Mouse (Mus musculus): ENCODE measurements at regions not wholly inside any gene's neighbourhood (a gene's known extent, or its start where the extent isn't known, plus 50 kb on each side); places are given as distances from the start of the nearest gene placed in this dataset.

DNA sequence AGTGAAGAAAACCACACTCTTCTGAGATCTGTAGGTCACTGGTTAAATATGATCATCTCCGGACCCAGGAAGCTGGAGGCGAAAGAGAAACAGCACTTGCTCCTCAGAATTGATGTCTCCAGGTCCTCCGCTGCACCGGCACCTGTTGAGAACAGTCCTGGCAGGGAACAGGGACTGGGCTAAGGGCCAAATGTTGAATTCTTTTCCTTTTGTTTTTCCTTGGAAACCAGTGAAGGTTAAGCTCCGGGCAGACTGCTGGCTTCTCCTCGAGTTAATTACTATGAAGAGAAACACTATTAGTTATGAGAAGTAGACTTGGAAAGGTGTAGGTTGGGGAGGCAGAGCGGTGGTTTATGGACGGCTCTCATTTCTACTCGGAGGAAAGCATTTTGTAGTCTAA is 242.7 kb downstream of the Rngtt start:
- DNase-seq (ENCODE audit: low read depth, low spot score), result no peak

- no peak for DNase-seq (ENCODE audit: low read depth, low spot score)
These were observed 244.5 kb downstream of the Rngtt start for GRCm38 (mm10) chr4:33554606-33555005.

DNA sequence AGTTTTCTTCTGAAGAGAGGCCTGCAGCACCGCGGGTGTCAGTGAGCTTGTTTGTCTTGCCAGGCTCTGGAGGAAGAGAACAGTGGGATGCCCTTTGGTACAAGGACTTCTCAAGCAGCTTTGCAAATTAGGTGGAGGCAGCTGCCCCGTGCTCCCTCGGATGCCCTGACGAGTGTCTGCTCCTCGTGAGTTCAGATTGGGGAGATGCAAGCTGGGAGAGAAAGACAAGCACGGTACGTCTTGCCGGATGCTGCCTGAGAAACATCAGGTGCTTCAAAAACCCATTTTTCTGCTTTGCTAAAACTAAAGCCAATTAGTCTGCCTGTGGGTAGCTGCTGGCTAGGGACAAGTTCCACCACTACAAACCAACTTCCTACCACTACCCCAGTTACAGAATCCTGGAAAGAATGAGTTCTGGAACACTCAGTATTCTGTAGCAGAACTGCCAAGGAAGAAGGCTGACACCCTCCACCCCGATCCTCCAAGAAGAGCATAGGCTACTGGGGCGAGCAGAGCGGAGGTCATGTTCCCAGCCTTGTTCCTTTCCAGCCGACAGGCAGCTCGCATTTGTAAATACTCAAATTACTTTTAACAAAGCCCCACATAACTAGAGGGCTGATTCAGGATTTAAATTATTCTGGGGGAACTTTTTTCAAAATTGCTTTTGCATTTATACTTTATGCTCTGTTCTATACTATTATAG is 245.3 kb downstream of the Rngtt start:
- DNase-seq (ENCODE audit: low read depth, low spot score), result no peak

DNA sequence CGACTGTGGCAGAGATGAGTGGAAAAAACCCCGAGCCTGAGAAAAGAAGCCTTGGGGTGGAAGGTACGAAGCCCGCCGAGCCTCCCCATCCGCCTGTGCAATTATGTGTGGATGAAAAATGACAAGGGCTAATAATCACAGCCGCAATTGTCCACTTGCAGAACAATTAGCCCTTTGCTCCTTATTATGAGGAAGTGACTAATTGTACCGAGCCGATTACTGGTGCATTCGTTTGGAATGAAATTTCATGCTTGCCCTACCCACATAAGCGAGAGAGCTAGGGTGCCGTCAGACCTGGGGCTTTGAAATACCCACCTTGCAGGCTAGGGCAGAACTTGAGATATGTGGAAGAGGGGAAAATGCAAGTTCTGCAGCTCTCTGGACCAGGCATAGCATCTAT is 245.9 kb downstream of the Rngtt start:
- no peak for DNase-seq (ENCODE audit: low read depth, low spot score)

DNA sequence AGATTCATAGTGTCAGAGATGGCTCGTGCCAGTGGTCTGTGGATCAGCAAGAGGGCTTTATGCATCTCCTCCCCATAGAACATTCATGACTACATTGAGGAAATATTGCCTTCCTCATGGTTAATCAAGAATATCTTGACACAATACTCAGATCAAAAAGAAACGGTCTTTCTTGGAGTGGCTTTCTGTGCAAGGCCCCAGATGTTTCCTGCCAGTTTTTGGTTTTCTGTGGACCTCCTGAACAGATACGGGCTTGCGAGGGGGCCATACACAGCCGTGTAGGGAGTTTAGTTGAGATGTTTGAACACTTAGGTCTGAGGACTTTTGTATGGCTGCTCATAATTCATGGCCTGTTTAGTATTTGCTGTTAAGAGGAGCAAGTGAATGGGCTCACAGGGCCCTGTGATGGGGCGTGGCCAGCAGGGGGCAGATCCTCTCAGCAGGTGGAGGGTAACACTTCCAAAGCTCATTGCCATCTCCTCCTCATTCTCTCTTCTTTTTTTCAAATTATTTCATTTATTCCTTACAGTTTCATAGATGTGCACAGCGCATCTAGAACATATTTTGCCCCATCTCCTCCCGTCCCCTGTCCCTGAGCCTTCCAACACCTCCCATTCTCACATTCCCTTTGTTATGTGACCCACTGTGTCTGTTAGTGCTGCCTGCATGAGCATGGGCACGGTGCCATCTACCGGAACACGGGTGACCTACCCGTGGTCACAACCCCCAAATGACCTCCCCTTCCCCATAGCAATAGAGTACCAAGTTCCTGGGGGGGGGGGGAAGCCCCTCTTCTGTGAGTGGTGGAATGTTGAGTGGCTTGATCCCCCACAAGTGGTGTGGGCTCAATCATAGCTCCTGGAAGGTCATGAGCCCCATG is 246.8 kb downstream of the Rngtt start:
- DNase-seq (ENCODE audit: low read depth, low spot score), result no peak

- DNase-seq (ENCODE audit: low read depth, low spot score), result no peak
These were observed 260.2 kb downstream of the Rngtt start for GRCm38 (mm10) chr4:33570274-33570673.

GRCm38 (mm10) chr4:33571351-33571750 is 261.2 kb downstream of the Rngtt start:
- DNase-seq (ENCODE audit: low read depth, low spot score), result no peak

DNA sequence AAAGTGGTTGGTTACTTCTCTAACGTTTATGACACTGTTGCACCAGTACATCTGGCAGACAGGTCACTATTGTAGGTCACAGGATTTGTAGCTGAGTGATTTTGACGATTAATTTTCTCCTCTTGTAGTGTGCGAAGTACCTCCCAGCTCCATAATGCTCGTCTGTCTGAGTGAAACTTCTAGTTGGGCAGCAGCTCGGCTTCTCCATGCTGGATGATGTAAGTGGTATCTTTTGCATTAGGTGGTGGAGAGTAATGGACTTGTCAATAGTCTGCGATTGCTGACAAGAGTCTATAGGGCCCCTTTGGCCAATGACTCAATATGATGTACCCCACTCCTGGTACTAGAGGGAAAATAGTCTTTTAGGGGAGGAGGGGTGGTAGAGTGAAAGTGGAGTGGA is 267.5 kb downstream of the Rngtt start:
- DNase-seq (ENCODE audit: low read depth, low spot score), result no peak

GRCm38 (mm10) chr4:33580491-33580890 is 270.4 kb downstream of the Rngtt start:
- DNase-seq (ENCODE audit: low read depth, low spot score), result no peak

GRCm38 (mm10) chr4:33581180-33581591 is 271.1 kb downstream of the Rngtt start:
- DNase-seq (ENCODE audit: low read depth, low spot score), result no peak

GRCm38 (mm10) chr4:33581766-33582525 is 271.8 kb downstream of the Rngtt start:
- DNase-seq (ENCODE audit: low read depth, low spot score), result no peak

DNA sequence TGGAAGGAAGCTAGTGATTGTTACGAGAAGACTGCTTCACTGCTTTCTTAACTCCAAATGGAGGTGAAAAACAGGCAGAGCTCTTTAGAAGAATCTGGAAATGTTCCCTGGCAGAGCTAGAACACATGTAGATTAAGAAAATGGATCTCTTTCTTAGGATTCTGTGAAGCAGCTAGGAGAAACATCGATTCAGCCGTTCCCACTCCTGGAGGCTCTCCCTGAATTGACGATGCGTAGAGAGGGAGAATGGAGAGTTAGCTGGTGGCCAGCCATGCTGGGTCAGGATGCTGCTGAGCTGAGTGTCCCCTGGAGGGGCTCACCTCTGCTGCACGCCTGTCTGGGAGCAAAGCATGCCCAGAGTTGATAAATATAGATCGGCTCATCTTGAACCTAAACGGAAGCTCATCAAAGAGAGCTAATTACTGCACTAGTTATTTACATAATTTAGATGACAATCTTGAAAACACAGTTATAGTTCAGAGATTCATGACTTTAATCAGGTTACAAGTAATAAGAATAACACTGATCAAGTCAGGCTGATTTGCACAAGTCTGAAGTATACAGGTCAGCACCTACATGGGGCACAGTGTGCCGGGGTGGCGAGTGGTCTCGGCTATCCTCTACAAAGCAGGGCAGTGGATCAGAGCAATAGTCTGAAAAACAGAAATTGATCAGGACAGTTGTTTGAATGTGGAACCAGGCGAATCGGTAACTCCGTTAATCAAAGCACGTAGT is 273.0 kb downstream of the Rngtt start:
- DNase-seq (ENCODE audit: low read depth, low spot score), result no peak

- no peak for DNase-seq (ENCODE audit: low read depth, low spot score)
These were observed 274.1 kb downstream of the Rngtt start for GRCm38 (mm10) chr4:33583979-33584907.

- no peak for DNase-seq (ENCODE audit: low read depth, low spot score)
These were observed 275.7 kb downstream of the Rngtt start for GRCm38 (mm10) chr4:33585821-33586220.

- no peak for DNase-seq (ENCODE audit: low read depth, low spot score)
These were observed 276.1 kb downstream of the Rngtt start for GRCm38 (mm10) chr4:33586290-33586614.

DNA sequence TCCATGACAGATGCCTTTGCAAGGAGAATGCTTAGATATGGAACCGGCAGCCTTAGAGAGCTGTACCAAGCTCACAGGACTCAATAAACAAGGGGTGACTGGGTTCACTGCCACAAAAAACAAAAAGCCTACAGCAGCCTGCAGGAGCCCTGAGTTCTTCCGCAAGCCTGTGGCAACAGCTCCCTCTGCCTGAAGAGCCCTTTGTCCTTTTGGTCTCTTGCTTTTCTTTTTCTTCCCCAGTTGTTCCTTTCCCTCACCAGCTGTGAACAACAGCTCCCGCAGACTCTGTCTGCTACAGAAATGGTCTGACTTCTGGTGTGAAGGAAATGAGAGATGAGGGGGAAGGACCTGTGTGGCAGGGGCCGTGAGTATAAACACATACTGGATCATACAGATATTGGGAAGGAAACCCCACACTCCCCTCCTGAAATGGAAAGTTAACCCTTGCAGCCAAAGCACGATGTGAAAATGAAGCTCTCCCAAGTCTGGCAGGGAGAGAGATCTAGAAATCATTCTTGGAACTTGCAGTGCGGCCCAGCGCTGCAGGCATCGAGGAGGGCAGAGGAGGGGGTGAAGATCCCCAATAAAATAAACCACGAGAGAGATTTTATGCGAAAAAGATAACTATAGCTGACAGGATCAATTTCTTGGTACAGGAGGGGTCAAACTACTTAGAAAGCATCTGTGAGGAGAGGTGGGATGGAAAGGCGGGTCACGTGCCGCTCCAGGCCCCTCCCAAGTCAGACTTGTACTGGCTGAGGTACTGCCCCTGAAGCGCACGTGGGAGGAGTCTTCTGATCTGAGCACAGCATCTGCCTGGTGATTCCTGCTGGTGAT is 276.7 kb downstream of the Rngtt start:
- peak; percentile 26 for DNase-seq (ENCODE audit: low read depth, low spot score)

GRCm38 (mm10) chr4:33587666-33588065 is 277.6 kb downstream of the Rngtt start:
- DNase-seq (ENCODE audit: low read depth, low spot score), result no peak

DNA sequence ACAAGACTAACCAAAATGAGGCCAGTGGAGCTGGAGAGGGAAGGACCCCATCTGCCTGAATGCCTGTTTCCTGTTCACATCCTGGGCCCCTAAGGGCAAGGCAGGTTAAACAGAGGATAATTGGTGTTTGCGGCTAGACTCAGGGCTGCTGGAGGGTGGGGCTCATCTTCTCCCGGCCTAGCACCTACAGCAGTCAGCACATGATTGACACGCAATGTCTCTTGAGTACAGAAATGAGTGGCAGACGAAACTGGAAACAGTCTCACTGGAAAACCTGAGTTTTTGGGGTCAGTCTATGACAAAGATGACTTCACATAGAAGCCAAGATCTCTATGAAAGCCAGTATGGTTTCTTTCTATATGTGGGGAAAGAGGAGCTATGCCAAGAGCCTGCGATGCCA is 278.0 kb downstream of the Rngtt start:
- no peak for DNase-seq (ENCODE audit: low read depth, low spot score)

GRCm38 (mm10) chr4:33589207-33589606 is 279.1 kb downstream of the Rngtt start:
- DNase-seq (ENCODE audit: low read depth, low spot score), result no peak
